Mouse (Mus musculus) midbrain, embryonic 16.5 days (tissue): ENCODE measurements around the gene Rnaseh2c. TPM values are rescaled to one million over a fixed set of nuclear protein-coding genes. Genes with fewer than 3 reads are reported as not detected.
A peak's percentile ranks its signal among the peaks of the same experiment; 100 is the strongest.

ENCODE experiments used
- ATAC-seq: fragments of 200-750 bp; cut with Nextera tagmentation; 2 replicates; pipeline ENCODE4 v1.8.0; 2017; ENCODE audit warnings: moderate TSS enrichment
- H3K27ac ChIP-seq: fragments of 300-500 bp; sonication (generic); 2 replicates; pipeline ENCODE4 v1.5.1; 2014; ENCODE audit warnings: mild to moderate bottlenecking, low read length, mixed read lengths
- H3K27me3 ChIP-seq: fragments of 300-500 bp; sonication (generic); 2 replicates; pipeline ENCODE4 v1.6.1; 2014; ENCODE audit warnings: low read depth, low read length, mixed read lengths; ENCODE audit not compliant: control insufficient read depth, insufficient read depth
- H3K36me3 ChIP-seq: fragments of 300-500 bp; sonication (generic); 2 replicates; pipeline ENCODE4 v1.6.1; 2014; ENCODE audit warnings: mild to moderate bottlenecking, low read length, moderate library complexity, mixed read lengths; ENCODE audit not compliant: control insufficient read depth, insufficient read depth
- H3K4me1 ChIP-seq: fragments of 300-500 bp; sonication (generic); 2 replicates; pipeline ENCODE4 v1.6.1; 2014; ENCODE audit warnings: mild to moderate bottlenecking, low read length, mixed read lengths; ENCODE audit not compliant: control insufficient read depth, insufficient read depth
- H3K4me2 ChIP-seq: fragments of 300-500 bp; sonication (generic); 2 replicates; pipeline ENCODE4 v1.6.1; 2014; ENCODE audit warnings: mild to moderate bottlenecking, low read length, mixed read lengths
- H3K4me3 ChIP-seq: fragments of 300-500 bp; sonication (generic); 2 replicates; pipeline ENCODE4 v1.5.1; 2014; ENCODE audit warnings: low read depth, mild to moderate bottlenecking, low read length, moderate library complexity, mixed read lengths
- H3K9ac ChIP-seq: fragments of 300-500 bp; sonication (generic); 2 replicates; pipeline ENCODE4 v1.6.1; 2014; ENCODE audit warnings: low read depth, low read length, mixed read lengths
- H3K9me3 ChIP-seq: fragments of 300-500 bp; sonication (generic); replicated peaks from 2 replicates; pipeline ENCODE4 v1.6.1; 2014; ENCODE audit warnings: mild to moderate bottlenecking, low read length, mixed read lengths; ENCODE audit not compliant: control insufficient read depth, poor library complexity, severe bottlenecking
- WGBS: fragments of 180-500 bp; shearing (Covaris S2); extraction: QIAGEN DNeasy Blood & Tissue Kit; methylation state at CpG from one replicate; pipeline ENCODE4 v1.1.7; 2014; 5-methylcytosine and 5-hydroxymethylcytosine counted together
- polyA plus RNA-seq: library from polyadenylated mRNA; unstranded; fragments of >200 nt; fragmentation: Nextera tagmentation; extraction: Ambion mirVana; gene quantifications from 2 replicates; pipeline ENCODE4 v1.2.1, GENCODE M21; 2015

Rnaseh2c gene
- polyA plus RNA-seq, 1 experiment from 2014 or later = 58.4 TPM

DNA sequence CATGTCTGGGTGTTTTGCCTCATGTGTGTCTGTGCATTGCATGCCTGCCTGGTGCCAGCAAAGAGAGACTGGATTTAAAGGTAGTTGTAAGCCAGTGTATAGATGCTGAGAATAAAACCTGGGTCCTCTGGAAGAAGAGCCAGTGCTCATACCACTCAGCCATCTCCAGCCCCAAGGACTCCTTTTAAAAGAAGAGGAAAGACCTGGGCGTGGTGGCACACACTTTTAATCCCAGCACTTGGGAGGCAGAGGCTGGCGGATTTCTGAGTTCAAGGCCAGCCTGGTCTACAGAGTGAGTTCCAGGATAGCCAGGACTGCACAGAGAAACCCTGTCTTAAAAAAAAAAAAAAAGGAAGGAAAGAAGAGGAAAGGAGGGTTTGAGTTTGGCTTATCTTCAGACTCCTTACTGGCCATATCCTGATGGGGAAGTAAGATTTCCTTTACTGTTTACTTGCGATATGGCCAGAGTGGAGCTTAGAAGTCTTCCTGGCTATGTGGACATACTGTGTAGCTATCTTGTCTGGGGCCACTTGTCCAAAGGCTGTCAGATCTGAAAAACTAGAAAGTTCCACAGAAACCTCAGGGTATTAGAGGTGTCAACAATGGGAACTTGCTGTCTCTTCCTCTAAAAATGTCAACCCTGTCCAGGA, 11.2 kb downstream of the Rnaseh2c start:
- Histone ChIP-seq H3K9me3 (no peaks in the 10 kb centered on the region), H3K27me3 (no peaks in the 10 kb centered on the region), H3K4me1 (peaks cover 22% of the 10 kb centered on the region), H3K9ac (no peak overlapping the region), H3K36me3 (peaks cover 8% of the 10 kb centered on the region; the same call in 1 of the 2 replicates), H3K27ac (no peak overlapping the region), H3K4me3 (no peak overlapping the region), H3K4me2 (no peak overlapping the region)
- 75% methylated on average over 3 of the region's 3 CpGs for WGBS
- ATAC-seq = no peak

DNA sequence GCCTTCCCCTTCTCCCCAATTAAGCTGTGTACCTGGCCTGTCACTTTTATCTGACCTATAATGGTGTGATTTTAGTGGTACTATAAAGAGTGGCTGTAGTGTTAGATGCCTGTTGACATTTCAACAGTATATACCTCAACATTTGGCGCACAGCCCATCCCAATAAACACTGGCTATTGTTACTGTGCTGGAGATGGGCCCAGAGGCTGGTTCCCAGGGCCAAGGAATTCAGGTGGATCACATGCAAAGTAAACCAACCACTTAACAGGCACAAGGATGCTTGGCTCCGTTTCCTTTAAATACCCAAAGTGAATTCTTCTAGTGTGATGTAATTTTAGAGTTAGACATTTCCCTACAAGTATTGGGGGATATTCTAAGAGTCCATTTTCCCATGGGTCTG, 13.3 kb downstream of the Rnaseh2c start:
- Histone ChIP-seq H3K9ac (no peak overlapping the region), H3K4me3 (no peak overlapping the region), H3K36me3 (no peaks in the 10 kb centered on the region), H3K4me2 (no peak overlapping the region), H3K9me3 (no peaks in the 10 kb centered on the region), H3K4me1 (peaks cover 9% of the 10 kb centered on the region), H3K27ac (no peak overlapping the region), H3K27me3 (no peaks in the 10 kb centered on the region)
- no peak for ATAC-seq
- WGBS = 70% methylated on average over 2 of the region's 2 CpGs

DNA sequence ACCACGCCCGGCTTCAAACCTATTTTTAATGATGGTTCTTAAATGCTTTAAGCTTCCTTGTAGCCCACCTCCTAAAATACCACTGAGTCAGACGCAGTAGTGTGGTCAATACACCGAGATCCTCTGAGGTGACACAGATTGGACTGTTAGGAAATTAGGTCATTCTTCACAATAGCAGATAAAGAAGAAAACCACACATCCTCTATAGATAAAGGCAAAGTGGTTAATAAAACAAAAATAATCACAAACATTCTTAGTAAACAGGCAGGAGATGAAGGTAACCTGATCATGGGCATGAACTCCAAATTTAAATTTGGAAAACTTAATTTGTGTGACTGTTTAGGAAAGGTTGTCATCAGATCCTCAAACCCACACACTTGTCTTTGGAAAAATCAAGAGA, 18.3 kb downstream of the Rnaseh2c start:
- no peak overlapping the region for H3K27ac ChIP-seq
- no peaks in the 10 kb centered on the region for H3K4me1 ChIP-seq
- no peaks in the 10 kb centered on the region for H3K36me3 ChIP-seq
- no peak for ATAC-seq
- no peak overlapping the region for H3K4me2 ChIP-seq
- WGBS = 85% methylated on average over 4 of the region's 4 CpGs
- no peaks in the 10 kb centered on the region for H3K9me3 ChIP-seq
- H3K4me3 ChIP-seq = no peak overlapping the region
- H3K27me3 ChIP-seq = no peaks in the 10 kb centered on the region; the same call in 1 of the 2 replicates
- H3K9ac ChIP-seq = no peak overlapping the region

DNA sequence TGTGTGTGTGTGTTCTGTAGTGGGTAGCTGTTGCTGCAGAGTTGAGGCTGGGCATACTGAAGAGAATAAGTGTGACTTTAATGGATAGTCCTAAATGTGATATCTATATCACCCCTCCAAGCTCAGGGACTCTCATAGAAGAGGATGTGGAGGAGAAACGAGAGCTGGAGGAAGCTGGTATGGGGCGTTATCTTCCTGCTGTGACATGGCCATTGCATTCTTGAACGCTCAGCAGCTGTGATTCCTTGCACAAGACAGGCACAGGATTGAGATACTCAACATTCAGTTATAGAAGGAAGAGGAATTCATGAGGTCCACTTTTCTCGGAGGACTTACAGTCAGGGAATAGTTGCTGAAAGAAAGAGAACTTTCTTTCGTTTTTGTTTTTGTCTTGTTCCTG, 20.2 kb downstream of the Rnaseh2c start:
- Histone ChIP-seq H3K36me3 (no peaks in the 10 kb centered on the region), H3K4me1 (no peaks in the 10 kb centered on the region), H3K9me3 (no peaks in the 10 kb centered on the region), H3K9ac (no peak overlapping the region), H3K27me3 (no peaks in the 10 kb centered on the region; the same call in 1 of the 2 replicates), H3K4me2 (no peak overlapping the region), H3K27ac (no peak overlapping the region), H3K4me3 (no peak overlapping the region)
- no peak for ATAC-seq
- WGBS = 85% methylated on average over 5 of the region's 5 CpGs

DNA sequence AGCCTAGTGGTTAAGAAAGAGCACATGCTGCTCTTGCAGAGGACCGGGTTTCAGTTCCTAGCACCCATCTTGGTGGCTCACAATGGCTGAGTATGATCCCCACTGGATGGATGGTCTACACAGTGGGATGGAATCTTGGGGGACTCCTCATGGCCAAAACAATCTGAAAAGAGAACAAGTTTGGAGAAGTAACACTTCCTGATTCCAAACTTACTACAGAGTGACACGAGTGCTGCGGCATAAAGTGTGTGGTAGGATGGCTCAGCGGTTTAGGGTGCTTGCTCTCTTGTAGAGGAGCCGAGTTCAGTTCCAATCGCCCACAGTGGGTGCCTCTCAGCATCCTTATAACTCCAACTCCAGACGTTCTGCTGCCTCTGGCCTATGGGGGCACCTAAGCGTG, 23.6 kb downstream of the Rnaseh2c start:
- 91% methylated on average over 8 of the region's 8 CpGs for WGBS
- Histone ChIP-seq H3K27ac (no peak overlapping the region), H3K27me3 (no peaks in the 10 kb centered on the region; the same call in 1 of the 2 replicates), H3K36me3 (no peaks in the 10 kb centered on the region), H3K4me3 (no peak overlapping the region), H3K9me3 (no peaks in the 10 kb centered on the region), H3K4me1 (no peaks in the 10 kb centered on the region), H3K4me2 (no peak overlapping the region), H3K9ac (no peak overlapping the region)
- ATAC-seq = no peak

DNA sequence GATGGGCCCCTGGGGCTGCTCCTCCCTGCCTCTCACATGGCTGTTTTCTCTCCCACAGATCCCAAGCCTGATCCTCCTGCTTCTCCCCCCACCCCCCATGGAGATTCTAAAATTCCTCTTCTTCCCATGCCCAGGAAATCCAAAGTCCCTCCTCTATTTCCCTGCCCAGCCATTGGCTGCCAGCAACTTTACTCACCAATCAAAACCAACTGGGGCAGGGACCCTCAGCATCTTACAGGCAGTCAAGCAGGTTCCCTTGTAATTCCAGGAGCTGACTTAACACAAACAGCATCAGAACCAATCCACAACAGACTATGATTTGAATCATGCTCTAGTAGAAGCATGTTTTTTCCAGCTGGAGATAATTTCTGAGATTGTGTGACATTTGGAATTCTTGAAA, 28.2 kb downstream of the Rnaseh2c start:
- no peak overlapping the region for H3K9ac ChIP-seq
- no peaks in the 10 kb centered on the region for H3K4me1 ChIP-seq
- no peak for ATAC-seq
- no peaks in the 10 kb centered on the region for H3K27me3 ChIP-seq
- no peak overlapping the region for H3K4me2 ChIP-seq
- H3K27ac ChIP-seq = no peak overlapping the region
- no peak overlapping the region for H3K4me3 ChIP-seq
- no peaks in the 10 kb centered on the region for H3K36me3 ChIP-seq
- no peaks in the 10 kb centered on the region for H3K9me3 ChIP-seq

DNA sequence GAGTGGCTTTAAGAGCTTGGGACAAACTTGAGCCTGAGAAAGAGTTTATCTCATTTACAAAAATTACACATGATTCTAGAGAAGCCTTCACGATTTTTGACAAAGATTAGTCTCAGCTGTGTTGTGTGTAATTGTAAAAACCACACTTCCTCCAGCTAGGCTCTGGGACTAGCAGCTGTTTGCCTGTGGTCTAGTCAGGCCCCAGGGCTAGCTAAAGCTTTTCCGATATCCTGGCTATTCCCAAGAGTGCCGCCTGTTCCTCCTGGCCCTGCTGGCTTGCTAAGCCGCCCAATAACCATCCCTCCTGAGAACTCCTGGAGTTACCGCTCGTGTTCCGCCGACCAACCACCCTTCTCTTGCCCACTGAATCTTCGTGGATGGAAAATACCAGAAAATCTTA, 30.4 kb downstream of the Rnaseh2c start:
- H3K4me1 ChIP-seq = peaks cover 7% of the 10 kb centered on the region

DNA sequence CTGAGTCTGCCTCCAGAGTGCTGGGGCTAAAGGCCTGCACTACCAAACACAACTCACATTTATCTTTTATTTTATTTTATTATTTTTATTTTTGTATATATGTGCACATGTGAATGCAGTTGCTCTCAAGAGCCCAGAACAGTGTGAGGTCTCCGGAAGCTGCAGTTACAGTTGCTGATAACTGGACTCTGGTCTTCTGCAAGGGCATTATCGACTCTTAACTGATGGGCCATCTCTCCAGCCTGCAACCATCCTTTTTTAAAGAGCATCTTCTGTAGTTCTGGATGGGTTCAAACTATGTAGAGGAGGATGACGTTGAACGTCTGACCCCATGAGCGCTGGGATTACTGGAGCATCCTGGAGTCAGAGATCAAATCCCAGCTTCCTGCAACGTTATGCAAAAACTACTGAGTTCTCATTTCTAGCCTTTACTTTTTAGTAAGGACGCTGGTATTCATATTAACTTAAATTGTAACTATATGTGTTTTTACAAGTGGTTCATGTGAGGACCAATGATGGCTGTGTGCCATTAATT, 34.4 kb downstream of the Rnaseh2c start:
- Histone ChIP-seq H3K4me3 (no peak overlapping the region), H3K4me1 (peaks cover 19% of the 10 kb centered on the region), H3K27ac (peak overlapping the region; percentile 92; the same call in 1 of the 2 replicates), H3K36me3 (peaks cover 17% of the 10 kb centered on the region), H3K9ac (no peak overlapping the region; the same call in 1 of the 2 replicates), H3K27me3 (no peaks in the 10 kb centered on the region), H3K4me2 (no peak overlapping the region), H3K9me3 (no peaks in the 10 kb centered on the region)
- no peak for ATAC-seq
- 80% methylated on average over 7 of the region's 7 CpGs for WGBS

More for the DNA sequence above, 30.4 kb downstream of the Rnaseh2c start:
- no peak for ATAC-seq
- H3K27me3 ChIP-seq = no peaks in the 10 kb centered on the region
- no peak overlapping the region for H3K9ac ChIP-seq
- H3K4me2 ChIP-seq = no peak overlapping the region
- WGBS = 76% methylated on average over 9 of the region's 9 CpGs
- H3K9me3 ChIP-seq = no peaks in the 10 kb centered on the region
- no peak overlapping the region for H3K4me3 ChIP-seq
- no peak overlapping the region for H3K27ac ChIP-seq
- H3K36me3 ChIP-seq = no peaks in the 10 kb centered on the region

DNA sequence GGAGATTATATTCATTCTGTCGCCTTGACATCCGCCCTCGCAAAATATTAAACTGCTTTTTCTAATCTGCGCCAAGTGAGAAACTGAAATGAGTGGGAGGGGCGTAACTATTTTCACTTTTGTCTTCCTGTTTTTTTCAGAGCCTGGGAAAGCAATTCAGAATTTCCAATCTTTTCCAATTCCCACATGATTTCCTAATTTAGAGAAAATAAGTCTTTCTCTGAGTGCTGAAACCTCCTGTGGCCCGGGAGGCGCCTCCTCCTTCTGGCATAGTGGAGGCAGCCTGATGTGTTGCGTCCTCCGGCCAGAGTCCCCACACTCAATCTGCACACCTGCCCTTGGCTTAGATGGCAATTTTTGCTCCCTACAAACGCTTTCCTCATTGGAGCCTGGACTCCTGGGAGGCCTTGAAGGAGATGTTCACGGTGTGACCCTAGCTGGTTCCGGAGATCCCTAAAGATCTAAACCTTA, 34.9 kb downstream of the Rnaseh2c start:
- Histone ChIP-seq H3K27ac (peak overlapping the region; percentile 92), H3K4me2 (peak overlapping the region; percentile 95), H3K9ac (peak overlapping the region; percentile 93), H3K4me1 (peaks cover 19% of the 10 kb centered on the region), H3K9me3 (no peaks in the 10 kb centered on the region), H3K27me3 (no peaks in the 10 kb centered on the region), H3K36me3 (peaks cover 22% of the 10 kb centered on the region), H3K4me3 (peak overlapping the region; percentile 68)
- WGBS = 39% methylated on average over 12 of the region's 12 CpGs
- peak; percentile 13 for ATAC-seq
